Mouse (Mus musculus) G1E (cell line): ENCODE data around the gene Coasy.

Source experiments
- CTCF ChIP-seq: IDR thresholded peaks from 2 replicates; pipeline ENCODE4 v1.5.1; 2012; ENCODE audit warnings: low read depth, low read length, inconsistent platforms, mixed read lengths
- GATA1 ChIP-seq: IDR thresholded peaks from 2 replicates; pipeline ENCODE4 v1.6.1; 2012; ENCODE audit warnings: borderline replicate concordance, low read length, inconsistent platforms, mixed read lengths

- no peak for TF ChIP-seq CTCF
- TF ChIP-seq GATA1 = no peak
Observed at GRCm38 (mm10) chr11:101065002-101065401, 17.4 kb upstream of the Coasy start.
